Mouse (Mus musculus) neural tube, embryonic 11.5 days (tissue): ENCODE data around the gene Wnk2. TPM values are rescaled to one million over a fixed set of nuclear protein-coding genes. Genes with fewer than 3 reads are reported as not detected.

ENCODE experiments used
- ATAC-seq: fragments of 200-750 bp; cut with Nextera tagmentation; 2 replicates; pipeline ENCODE4 v1.8.0; 2017; ENCODE audit warnings: moderate number of reproducible peaks, mild to moderate bottlenecking, moderate TSS enrichment, moderate library complexity; ENCODE audit not compliant: insufficient read depth, low FRiP score, low TSS enrichment
- DNase-seq: peaks from one replicate; pipeline ENCODE4 v3.0.0-alpha.2; 2015; ENCODE audit warnings: low spot score
- H3K27ac ChIP-seq: fragments of 300-500 bp; sonication (generic); 2 replicates; pipeline ENCODE4 v1.5.1; 2014; ENCODE audit warnings: low read depth, mild to moderate bottlenecking, low read length
- H3K27me3 ChIP-seq: fragments of 300-500 bp; sonication (generic); 2 replicates; pipeline ENCODE4 v1.6.1; 2014; ENCODE audit warnings: mild to moderate bottlenecking, low read length, mixed read lengths; ENCODE audit not compliant: control insufficient read depth, insufficient read depth
- H3K36me3 ChIP-seq: fragments of 300-500 bp; sonication (generic); 2 replicates; pipeline ENCODE4 v1.6.1; 2014; ENCODE audit warnings: mild to moderate bottlenecking, low read length, moderate library complexity, mixed read lengths; ENCODE audit not compliant: control insufficient read depth, insufficient read depth
- H3K4me1 ChIP-seq: fragments of 300-500 bp; sonication (generic); 2 replicates; pipeline ENCODE4 v1.6.1; 2014; ENCODE audit warnings: low read length, mixed read lengths; ENCODE audit not compliant: control insufficient read depth, insufficient read depth
- H3K4me2 ChIP-seq: fragments of 300-500 bp; sonication (generic); 2 replicates; pipeline ENCODE4 v1.6.1; 2014; ENCODE audit warnings: low read depth, mild to moderate bottlenecking, moderate library complexity
- H3K4me3 ChIP-seq: fragments of 300-500 bp; sonication (generic); 2 replicates; pipeline ENCODE4 v1.5.1; 2014; ENCODE audit warnings: low read depth, low read length
- H3K9ac ChIP-seq: fragments of 300-500 bp; sonication (generic); 2 replicates; pipeline ENCODE4 v1.6.1; 2014; ENCODE audit warnings: mild to moderate bottlenecking, low read length
- H3K9me3 ChIP-seq: fragments of 300-500 bp; sonication (generic); 2 replicates; pipeline ENCODE4 v1.6.1; 2016; ENCODE audit warnings: low read length; ENCODE audit not compliant: control insufficient read depth
- WGBS: fragments of 180-500 bp; shearing (Covaris S2); extraction: QIAGEN DNeasy Blood & Tissue Kit; methylation state at CpG from one replicate; pipeline ENCODE4 v1.1.7; 2014; 5-methylcytosine and 5-hydroxymethylcytosine counted together
- polyA plus RNA-seq: library from polyadenylated mRNA; unstranded; fragments of >200 nt; fragmentation: Nextera tagmentation; extraction: Ambion mirVana; gene quantifications from 2 replicates; pipeline ENCODE4 v1.2.1, GENCODE M21; 2014

The Wnk2 gene
- polyA plus RNA-seq, 1 experiment from 2014 or later: 10.7 TPM

DNA sequence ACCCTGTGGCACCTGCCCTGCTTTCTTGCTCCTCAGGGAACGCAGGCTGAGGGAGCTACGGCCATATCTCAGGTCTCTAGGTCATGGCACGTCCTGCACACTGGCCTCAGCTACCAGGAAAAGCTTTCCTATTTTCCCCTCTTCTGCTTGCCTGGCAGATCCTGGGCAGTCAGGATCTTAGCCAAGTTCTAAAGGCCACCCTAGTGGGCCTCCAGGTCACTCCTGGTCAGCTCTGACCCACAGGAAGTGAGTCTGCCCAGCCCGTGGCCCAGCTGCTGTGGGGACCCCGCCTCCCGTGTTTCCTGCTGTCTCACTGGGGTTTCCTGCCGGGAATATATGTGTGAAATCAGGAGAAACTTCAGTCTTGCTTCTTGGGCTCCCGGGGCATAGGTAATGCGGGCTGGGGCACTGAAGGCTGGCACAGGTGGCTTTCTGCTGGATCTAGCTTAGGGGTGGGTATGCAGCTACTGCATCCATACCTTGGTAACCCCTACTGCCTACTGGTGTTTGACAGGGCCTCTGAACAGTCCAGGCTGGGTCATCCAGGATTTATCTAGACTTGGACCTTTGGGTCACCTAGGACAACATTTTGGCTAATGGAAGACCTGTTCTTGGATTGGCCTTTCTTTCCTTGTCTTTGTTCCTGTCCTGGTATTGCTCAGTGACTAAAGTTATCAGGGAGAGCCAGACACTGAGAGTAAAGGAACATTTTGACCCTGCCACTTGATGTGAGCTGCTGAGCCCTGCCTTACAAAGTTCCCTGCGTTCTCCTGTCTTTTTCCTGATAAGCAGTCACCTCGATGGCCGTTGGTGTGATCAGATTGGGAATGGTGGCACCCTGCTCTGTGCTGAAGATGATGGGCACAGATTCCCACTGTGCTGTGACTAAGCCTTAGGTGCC lies 42.4 kb upstream of the Wnk2 start:
- Histone ChIP-seq H3K27me3 (no peaks in the 10 kb centered on the region), H3K9ac (no peak overlapping the region), H3K4me1 (peaks cover 18% of the 10 kb centered on the region), H3K9me3 (no peaks in the 10 kb centered on the region), H3K36me3 (no peaks in the 10 kb centered on the region), H3K27ac (no peak overlapping the region), H3K4me2 (no peak overlapping the region), H3K4me3 (no peak overlapping the region)
- ATAC-seq (no peak), DNase-seq (no peak)
- 76% methylated on average over 12 of the region's 12 CpGs for WGBS

DNA sequence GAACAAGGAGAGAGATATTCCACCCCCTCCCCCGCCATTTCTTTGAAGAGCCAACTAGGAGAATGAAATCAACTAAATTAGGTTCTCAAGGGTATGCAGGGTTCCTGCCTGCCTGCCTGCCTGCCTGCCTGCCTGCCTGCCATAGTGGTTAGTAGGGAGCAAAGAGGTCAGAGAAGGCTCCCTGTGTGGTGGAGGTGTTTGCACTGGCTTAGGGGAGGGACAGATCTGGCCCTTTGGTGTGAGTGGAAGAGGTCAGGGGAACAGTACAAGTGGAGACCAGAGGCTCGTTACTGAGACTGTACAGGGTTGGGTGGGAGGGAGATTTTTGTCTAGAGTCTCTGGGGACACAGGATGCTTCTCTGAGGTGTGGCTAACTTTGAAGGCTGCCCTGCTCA lies 41.1 kb upstream of the Wnk2 start:
- WGBS: 58% methylated on average over 2 of the region's 2 CpGs
- Histone ChIP-seq H3K27ac (no peak overlapping the region), H3K9me3 (no peaks in the 10 kb centered on the region), H3K36me3 (no peaks in the 10 kb centered on the region), H3K9ac (no peak overlapping the region), H3K27me3 (no peaks in the 10 kb centered on the region), H3K4me3 (no peak overlapping the region), H3K4me2 (no peak overlapping the region), H3K4me1 (peaks cover 18% of the 10 kb centered on the region)
- ATAC-seq (no peak), DNase-seq (no peak)

GRCm38 (mm10) chr13:49188219-49188965 lies 40.6 kb upstream of the Wnk2 start:
- ATAC-seq (peak; percentile 7; the same call in 1 of the 2 replicates), DNase-seq (no peak)
- 27% methylated on average over 15 of the region's 15 CpGs for WGBS
- Histone ChIP-seq H3K9me3 (no peaks in the 10 kb centered on the region), H3K4me2 (peak overlapping the region; percentile 99), H3K36me3 (no peaks in the 10 kb centered on the region), H3K4me3 (peak overlapping the region; percentile 64), H3K27me3 (no peaks in the 10 kb centered on the region), H3K9ac (peak overlapping the region; percentile 54; the same call in 1 of the 2 replicates), H3K27ac (no peak overlapping the region), H3K4me1 (peaks cover 18% of the 10 kb centered on the region)

- DNase-seq (peak; percentile 83), ATAC-seq (peak; percentile 86)
- Histone ChIP-seq H3K4me1 (peaks cover 18% of the 10 kb centered on the region), H3K27ac (no peak within 1 kb of the TSS), H3K36me3 (no peaks in the 10 kb centered on the region), H3K27me3 (no peaks in the 10 kb centered on the region), H3K9ac (peak within 1 kb of the TSS; percentile 54), H3K4me2 (peak within 1 kb of the TSS; percentile 99), H3K9me3 (no peaks in the 10 kb centered on the region), H3K4me3 (peak within 1 kb of the TSS; percentile 64)
- WGBS: under 1% methylated on average over 50 of the region's 87 CpGs
Measured at GRCm38 (mm10) chr13:49187288-49188218, 39.7 kb upstream of the Wnk2 start, which contains the start of gene Ninj1. Gene Ninj1 (plus strand): TSS chr13:49187485.

DNA sequence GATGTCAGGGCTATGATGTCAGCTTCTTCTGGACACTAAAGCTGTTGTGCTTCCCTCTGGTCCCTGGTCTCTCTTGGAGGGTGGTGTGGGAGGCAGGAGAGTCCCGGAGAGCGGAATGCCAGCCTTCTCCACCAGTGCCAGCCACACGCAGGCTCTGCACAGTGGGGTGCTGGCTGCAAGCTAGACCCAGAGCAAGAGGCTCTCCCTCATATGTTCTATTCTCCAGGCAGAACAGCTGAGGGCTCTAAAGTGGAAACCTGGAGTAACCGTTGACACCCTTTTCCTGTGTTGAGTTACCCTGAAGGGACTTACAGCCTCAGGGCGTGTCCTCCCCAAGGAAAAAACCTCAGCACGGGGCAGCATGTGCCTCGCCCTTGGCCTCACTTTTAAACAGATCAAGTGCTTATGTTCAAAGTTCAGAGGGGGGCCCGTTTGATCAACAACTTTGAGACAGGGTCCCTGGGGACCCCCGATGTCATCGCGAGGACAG lies 39.0 kb upstream of the Wnk2 start:
- H3K27me3 ChIP-seq: no peaks in the 10 kb centered on the region
- peak overlapping the region; percentile 64 for H3K4me3 ChIP-seq
- H3K9me3 ChIP-seq: no peaks in the 10 kb centered on the region
- peak overlapping the region; percentile 99 for H3K4me2 ChIP-seq
- DNase-seq (no peak), ATAC-seq (no peak)
- peak overlapping the region; percentile 54 for H3K9ac ChIP-seq
- 17% methylated on average over 11 of the region's 11 CpGs for WGBS
- no peak overlapping the region for H3K27ac ChIP-seq
- H3K36me3 ChIP-seq: no peaks in the 10 kb centered on the region
- H3K4me1 ChIP-seq: peaks cover 16% of the 10 kb centered on the region

GRCm38 (mm10) chr13:49183646-49184045 lies 35.8 kb upstream of the Wnk2 start:
- Histone ChIP-seq H3K4me1 (peaks cover 7% of the 10 kb centered on the region), H3K4me2 (no peak overlapping the region), H3K27ac (no peak overlapping the region), H3K9me3 (no peaks in the 10 kb centered on the region), H3K27me3 (no peaks in the 10 kb centered on the region), H3K9ac (no peak overlapping the region), H3K36me3 (no peaks in the 10 kb centered on the region), H3K4me3 (no peak overlapping the region)
- DNase-seq (no peak), ATAC-seq (no peak)
- 54% methylated on average over 5 of the region's 5 CpGs for WGBS

- Histone ChIP-seq H3K4me1 (peaks cover 7% of the 10 kb centered on the region), H3K4me2 (no peak overlapping the region), H3K27ac (no peak overlapping the region), H3K4me3 (no peak overlapping the region), H3K9me3 (no peaks in the 10 kb centered on the region), H3K27me3 (no peaks in the 10 kb centered on the region), H3K36me3 (no peaks in the 10 kb centered on the region), H3K9ac (no peak overlapping the region)
- no peak for DNase-seq
- WGBS: 80% methylated on average over 5 of the region's 5 CpGs
- no peak for ATAC-seq
Measured at GRCm38 (mm10) chr13:49183161-49183560, 35.3 kb upstream of the Wnk2 start.

DNA sequence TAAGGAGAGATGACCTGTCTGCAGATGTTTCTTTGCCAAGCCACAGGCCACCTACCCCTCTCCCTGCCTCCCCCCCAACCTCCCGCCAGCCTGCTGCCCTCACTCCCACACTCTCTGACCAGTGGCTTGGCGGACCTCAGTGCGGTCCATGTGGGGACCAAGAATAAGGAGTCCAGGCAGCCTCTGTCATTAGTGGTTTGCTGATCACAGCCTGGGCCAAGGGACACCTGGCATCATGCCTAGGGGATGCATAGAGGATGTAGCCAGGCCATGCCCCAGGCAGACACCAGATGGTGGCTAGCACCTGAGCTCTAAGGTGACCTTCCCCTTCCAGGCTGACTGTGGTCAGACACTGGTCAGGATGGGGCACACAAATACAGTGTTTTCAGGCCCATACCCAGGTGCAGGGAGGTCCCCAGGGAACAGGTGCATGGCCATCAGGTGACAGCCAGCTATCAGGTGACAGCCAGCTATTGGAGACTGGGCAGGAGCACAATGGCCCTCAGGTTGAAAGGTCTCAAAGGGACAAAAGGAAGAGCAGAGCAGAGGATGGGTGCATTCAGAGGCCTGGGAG lies 33.7 kb upstream of the Wnk2 start:
- H3K27me3 ChIP-seq: no peaks in the 10 kb centered on the region
- no peak overlapping the region for H3K9ac ChIP-seq
- H3K4me1 ChIP-seq: no peaks in the 10 kb centered on the region
- H3K9me3 ChIP-seq: no peaks in the 10 kb centered on the region
- WGBS: 89% methylated on average over 3 of the region's 3 CpGs
- H3K4me3 ChIP-seq: no peak overlapping the region
- ATAC-seq: no peak
- H3K4me2 ChIP-seq: no peak overlapping the region
- no peak for DNase-seq
- no peaks in the 10 kb centered on the region for H3K36me3 ChIP-seq
- no peak overlapping the region for H3K27ac ChIP-seq
